Mouse (Mus musculus): ENCODE measurements around the gene Ints3.

Ints3 gene

DNA sequence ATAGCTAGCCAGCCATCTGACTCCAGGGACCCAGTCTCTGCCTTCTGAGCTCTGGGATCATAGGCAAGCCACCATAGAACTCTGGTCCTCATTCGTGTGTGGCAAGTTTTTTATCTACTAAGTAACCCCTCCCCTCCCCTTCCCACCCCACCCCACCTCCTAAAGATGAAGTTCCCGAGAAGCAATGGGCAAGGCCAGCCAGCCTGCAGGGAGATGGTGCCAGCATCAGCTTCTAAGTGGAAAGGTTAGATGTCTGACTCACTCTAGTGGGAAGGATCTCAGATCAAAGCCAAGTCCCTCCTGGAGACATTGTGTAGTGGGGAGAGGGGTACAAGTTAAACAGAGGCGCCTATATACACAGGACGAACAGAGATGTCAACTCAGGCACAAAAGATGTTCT is 42.4 kb downstream of the Ints3 start:
- DNase-seq (ENCODE audit: low spot score), result no peak

- peak; percentile 70 for DNase-seq (ENCODE audit: low spot score)
Observed at GRCm38 (mm10) chr3:90389511-90390490, 43.6 kb downstream of the Ints3 start, which contains the start of gene Slc27a3. TSS of gene Slc27a3 (minus strand) at chr3:90389938.

DNA sequence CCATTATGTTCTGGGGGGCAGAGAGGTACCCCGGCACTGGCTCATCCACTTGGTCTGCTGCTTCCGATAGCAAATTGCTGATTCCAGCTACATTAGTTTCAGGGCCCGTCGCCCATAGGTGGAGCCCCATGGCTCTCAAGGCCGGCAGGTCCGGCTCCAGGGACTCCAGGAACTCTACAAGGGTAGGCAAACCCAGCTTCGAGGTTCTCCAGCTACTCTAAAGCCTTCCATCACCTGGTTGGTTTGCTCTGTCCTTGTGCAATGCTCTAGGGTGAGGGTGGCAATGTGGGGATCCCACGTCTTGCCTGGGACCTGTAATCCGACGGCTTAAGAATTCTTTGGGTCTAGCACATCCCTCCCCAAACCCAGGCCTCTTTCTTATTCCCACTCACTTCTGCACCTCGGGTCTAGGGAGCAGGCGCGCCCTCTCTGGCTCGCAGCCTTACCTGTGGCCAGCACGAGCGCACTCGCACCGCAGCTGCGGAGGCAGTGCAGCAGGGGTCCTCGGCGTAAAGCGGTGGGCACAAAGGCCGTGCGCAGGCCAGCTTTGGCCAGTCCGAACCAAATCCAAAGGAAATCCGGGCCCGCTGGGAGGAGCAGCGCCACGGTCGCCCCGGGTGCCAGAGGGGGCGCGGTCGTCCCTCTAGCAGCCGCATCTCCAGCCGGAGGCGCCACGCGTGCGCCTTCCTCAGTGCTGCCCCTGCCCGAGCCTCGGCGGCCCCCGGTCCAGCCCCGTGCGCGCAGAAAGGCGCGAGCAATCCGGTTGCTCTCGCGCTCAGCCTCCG is 44.5 kb downstream of the Ints3 start:
- peak; percentile 26 for DNase-seq (ENCODE audit: low spot score)

DNA sequence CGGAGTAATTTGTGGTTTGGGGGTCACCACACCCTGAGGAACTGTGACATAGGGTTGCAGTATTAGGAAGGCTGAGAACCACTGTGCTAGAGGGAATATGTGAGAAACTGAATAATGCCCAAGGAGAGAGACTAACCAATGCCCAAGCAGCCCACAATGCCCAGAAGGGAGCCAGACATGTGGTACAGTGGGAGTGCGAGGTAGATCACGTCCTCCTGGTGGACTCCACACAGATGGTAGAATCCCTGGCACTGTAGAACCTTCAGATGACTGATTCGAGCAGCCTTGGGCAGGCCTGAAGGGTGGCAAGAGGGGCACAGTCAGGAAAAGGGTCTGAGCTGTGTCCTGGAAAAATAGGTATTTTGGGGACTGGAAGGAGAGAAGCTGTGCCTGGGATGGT is 45.2 kb downstream of the Ints3 start:
- no peak for DNase-seq (ENCODE audit: low spot score)

GRCm38 (mm10) chr3:90387483-90387882 is 45.9 kb downstream of the Ints3 start:
- DNase-seq (ENCODE audit: low spot score), result no peak

DNA sequence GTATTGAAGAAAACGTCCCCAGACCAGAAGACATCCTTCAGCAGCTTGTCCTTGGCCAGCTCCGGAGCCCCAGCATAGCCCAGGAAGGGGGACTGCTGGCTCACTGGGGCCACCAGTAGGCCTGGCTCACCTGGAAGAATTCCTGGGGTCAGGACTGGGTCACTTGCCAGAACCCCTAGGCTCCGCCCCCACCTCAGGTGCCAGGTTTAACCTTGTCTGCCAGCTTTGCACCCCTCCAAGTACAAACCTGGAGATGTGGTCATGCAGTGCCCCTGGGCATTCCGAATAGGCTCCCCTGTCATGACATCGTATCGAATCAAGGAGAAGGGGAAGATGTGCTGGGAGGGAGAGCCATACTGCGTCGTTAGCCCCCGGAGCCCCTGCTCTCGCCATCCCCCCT is 46.6 kb downstream of the Ints3 start:
- no peak for DNase-seq (ENCODE audit: low spot score)

DNA sequence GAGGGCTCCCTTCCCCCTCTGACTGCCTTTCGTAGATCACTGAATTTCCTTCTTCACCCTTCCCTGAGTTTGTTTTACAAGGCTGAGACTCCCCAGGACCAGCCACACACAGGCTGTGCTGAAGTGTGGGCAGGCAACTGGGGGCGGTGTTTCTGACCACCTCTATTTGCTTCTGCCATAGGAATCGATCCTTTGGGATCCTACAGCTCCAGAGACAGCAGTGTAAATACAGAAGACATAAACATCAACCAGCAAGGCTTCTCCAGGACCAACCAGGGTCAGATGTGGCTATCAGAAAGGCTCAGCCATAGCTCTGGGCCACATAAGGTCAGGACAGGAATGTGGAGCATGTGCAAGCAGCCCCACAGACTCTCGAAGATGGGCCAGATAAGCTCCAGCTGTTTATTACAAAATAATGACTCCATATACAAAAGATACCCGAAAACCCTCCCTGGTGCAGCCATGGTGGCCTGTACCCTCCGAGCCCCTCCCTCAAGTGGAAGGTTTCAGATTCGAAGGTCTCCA is 48.5 kb downstream of the Ints3 start:
- DNase-seq (ENCODE audit: low spot score), result no peak

- DNase-seq (ENCODE audit: low spot score), result no peak
Observed at GRCm38 (mm10) chr3:90383690-90384089, 49.7 kb downstream of the Ints3 start.

DNA sequence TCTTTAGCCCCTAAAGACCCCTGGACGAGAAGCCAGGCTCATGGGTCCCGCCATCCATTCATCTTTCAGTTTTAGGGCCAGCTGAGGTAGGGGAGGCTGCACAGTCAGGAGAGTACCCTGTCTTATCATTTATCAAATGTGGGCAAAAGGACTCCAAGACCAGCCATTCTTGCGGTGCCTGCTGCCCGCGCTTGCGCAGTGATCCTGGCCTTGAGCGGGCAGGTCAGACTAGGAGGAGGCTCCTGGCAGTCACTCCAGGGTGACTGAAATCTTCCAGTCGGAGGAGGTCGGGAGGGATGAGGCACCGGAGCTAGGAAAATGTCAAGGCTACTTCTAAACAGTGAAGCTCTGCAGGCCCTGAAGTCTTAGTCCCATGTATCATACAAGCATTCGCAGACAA is 51.7 kb downstream of the Ints3 start:
- peak; percentile 67 for DNase-seq (ENCODE audit: low spot score)

GRCm38 (mm10) chr3:90378496-90378895 is 54.9 kb downstream of the Ints3 start:
- DNase-seq (ENCODE audit: low spot score), result no peak

GRCm38 (mm10) chr3:90376247-90376585 is 57.2 kb downstream of the Ints3 start:
- DNase-seq (ENCODE audit: low spot score), result no peak

- no peak for DNase-seq (ENCODE audit: low spot score)
Observed at GRCm38 (mm10) chr3:90375562-90376246, 57.7 kb downstream of the Ints3 start.

DNA sequence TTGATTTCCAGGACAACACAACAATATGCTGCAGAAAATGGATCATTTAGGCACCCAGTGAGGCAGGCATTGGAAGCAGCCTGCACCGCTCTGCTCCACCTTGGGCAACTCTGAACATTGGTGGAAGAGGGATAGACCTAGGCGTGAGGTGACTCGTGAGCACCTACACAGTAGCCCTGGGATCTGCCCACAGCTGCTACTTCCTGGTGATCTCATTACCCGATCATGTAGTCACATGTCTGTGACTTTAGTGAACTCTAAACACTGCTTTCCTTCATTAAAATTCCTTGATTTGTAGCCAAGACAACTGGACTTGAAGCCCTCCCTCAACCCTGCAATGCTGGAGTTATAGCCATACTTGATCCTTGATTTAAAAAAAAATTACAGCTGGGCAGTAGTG is 59.1 kb downstream of the Ints3 start:
- no peak for DNase-seq (ENCODE audit: low spot score)

- DNase-seq (ENCODE audit: low spot score), result peak; percentile 48
Observed at GRCm38 (mm10) chr3:90373432-90374028, 59.9 kb downstream of the Ints3 start.

DNA sequence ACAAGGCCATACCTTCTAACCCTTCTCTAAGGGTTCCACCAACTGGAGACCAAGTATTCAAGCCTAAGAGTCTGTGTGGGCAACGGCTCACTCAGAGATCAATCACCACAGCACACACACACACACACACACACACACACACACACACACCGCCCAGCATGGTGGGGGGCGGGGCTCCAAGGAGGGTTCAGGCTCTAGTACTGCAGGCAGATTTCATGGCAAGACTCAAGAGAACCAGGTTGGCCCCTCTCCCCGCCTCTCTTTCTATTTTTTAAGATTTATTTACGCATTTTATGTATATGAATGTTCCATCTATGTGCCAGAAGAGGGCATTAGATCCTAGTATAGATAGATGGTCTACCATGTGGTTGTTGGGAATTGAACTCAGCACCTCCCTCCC is 60.6 kb downstream of the Ints3 start:
- DNase-seq (ENCODE audit: low spot score), result no peak

- no peak for DNase-seq (ENCODE audit: low spot score)
Observed at GRCm38 (mm10) chr3:90371857-90372256, 61.6 kb downstream of the Ints3 start.

DNA sequence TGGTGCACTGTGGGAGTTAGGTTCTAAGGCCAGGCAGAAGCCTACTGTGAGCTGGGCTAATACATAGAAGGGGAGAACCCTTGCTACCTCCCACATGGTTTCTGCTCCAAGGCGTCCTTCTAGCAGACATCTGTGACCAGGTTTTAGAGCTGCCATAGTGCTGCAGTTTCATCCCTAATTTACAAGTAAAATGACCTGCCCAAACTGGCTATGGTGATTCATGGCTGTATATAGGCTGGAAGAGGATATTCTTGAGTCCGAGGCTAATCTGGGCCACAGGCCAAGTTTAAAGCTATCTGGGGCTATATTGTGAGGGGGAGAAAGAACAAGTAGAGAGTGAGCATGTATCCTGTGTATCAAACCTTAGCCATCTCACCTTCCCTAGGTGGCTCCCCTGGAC is 64.4 kb downstream of the Ints3 start:
- no peak for DNase-seq (ENCODE audit: low spot score)

DNA sequence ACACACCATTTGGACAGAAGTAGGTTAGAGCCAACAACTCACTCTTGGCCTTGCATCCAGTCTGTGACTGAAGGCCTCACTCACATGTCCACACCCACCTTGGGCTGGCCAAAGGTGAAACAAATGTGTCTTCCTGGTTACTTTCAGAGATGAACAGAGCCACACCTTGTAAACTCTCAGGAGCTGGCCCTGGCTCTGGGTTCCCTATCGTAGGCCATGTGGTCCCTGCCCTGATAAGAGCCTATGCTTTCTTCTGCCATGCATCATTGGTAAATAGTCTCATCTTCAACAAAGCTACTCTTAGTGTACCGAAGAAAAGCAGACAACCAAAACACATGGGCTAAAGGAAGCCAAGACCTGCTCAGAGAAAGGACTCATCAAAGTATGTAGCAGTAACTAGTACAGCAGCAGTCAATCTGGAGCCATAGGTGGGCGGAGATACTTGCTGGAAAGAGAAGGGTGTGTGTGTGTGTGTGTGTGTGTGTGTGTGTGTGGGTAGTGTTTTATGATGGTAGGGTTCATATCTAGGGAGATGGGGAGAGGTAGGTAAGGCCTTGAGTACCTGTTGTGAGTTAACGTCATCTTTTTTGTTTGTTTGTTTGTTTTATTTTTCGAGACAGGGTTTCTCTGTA is 66.3 kb downstream of the Ints3 start:
- no peak for DNase-seq (ENCODE audit: low spot score)

DNA sequence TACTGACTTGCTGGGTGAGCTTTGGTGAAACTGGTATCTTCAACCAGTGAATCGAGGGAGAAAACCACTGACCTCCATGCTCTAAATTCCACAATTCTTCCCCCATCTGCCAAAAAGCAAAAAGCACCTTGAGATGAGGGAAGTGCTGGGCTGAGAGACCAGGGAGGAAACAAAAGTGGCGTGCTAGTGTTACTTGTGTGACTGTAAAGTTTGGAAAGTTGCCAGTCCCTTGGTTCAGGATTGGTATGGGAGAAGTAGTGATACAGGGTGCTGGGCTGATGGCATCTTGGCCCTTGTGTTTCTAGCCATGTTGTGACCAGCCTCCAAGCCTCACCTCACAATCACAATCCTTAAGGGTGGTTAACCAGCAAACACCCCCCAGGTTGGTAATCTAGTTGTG is 71.1 kb downstream of the Ints3 start:
- no peak for DNase-seq (ENCODE audit: low spot score)

GRCm38 (mm10) chr3:90361476-90361875 is 71.9 kb downstream of the Ints3 start:
- no peak for DNase-seq (ENCODE audit: low spot score)

GRCm38 (mm10) chr3:90359230-90359629 is 74.2 kb downstream of the Ints3 start:
- DNase-seq (ENCODE audit: low spot score), result no peak

Data from ovary, postnatal 36 days (tissue).